Mouse (Mus musculus): Measurements from ENCODE around the gene Taar3.

- no peak for TF ChIP-seq POLR2A (IDR thresholded peaks at IDR 0.05; ENCODE audit: borderline replicate concordance, insufficient read depth, low read length)
- TF ChIP-seq CTCF (IDR thresholded peaks at IDR 0.05; ENCODE audit: borderline replicate concordance, insufficient read depth, low read depth, low read length) = no peak
These were observed at the start of gene Taar3 for GRCm38 (mm10) chr10:23949508-23950005.
